Mouse (Mus musculus) heart, embryonic 12.5 days (tissue): ENCODE measurements around the gene Fam208b. TPM values are rescaled to one million over a fixed set of nuclear protein-coding genes. Genes with fewer than 3 reads are reported as not detected.

Source experiments
- ATAC-seq: fragments of 200-750 bp; cut with Nextera tagmentation; 2 replicates; pipeline ENCODE4 v1.8.0; 2017; ENCODE audit warnings: moderate TSS enrichment, moderate library complexity; ENCODE audit not compliant: insufficient number of reproducible peaks, low FRiP score
- H3K27ac ChIP-seq: fragments of 300-500 bp; sonication (generic); 2 replicates; pipeline ENCODE4 v1.5.1; 2016; ENCODE audit warnings: mild to moderate bottlenecking, moderate library complexity; ENCODE audit not compliant: poor library complexity, severe bottlenecking
- H3K27me3 ChIP-seq: fragments of 300-500 bp; sonication (generic); replicated peaks from 2 replicates; pipeline ENCODE4 v1.6.1; 2016; ENCODE audit warnings: mild to moderate bottlenecking, moderate library complexity
- H3K36me3 ChIP-seq: fragments of 300-500 bp; sonication (generic); 2 replicates; pipeline ENCODE4 v1.6.1; 2016; ENCODE audit warnings: mild to moderate bottlenecking, moderate library complexity
- H3K4me1 ChIP-seq: fragments of 300-500 bp; sonication (generic); replicated peaks from 2 replicates; pipeline ENCODE4 v1.6.1; 2016; ENCODE audit warnings: mild to moderate bottlenecking
- H3K4me2 ChIP-seq: fragments of 300-500 bp; sonication (generic); 2 replicates; pipeline ENCODE4 v1.6.1; 2016; ENCODE audit warnings: mild to moderate bottlenecking, moderate library complexity
- H3K4me3 ChIP-seq: fragments of 300-500 bp; sonication (generic); 2 replicates; pipeline ENCODE4 v1.5.1; 2016; ENCODE audit warnings: mild to moderate bottlenecking
- H3K9ac ChIP-seq: fragments of 300-500 bp; sonication (generic); 2 replicates; pipeline ENCODE4 v1.6.1; 2016; ENCODE audit warnings: mild to moderate bottlenecking, moderate library complexity
- H3K9me3 ChIP-seq: fragments of 300-500 bp; sonication (generic); replicated peaks from 2 replicates; pipeline ENCODE4 v1.6.1; 2016; ENCODE audit warnings: mild to moderate bottlenecking, moderate library complexity
- WGBS: fragments of 180-500 bp; shearing (Covaris S2); methylation state at CpG from one replicate; pipeline ENCODE4 v1.1.7; 2016; 5-methylcytosine and 5-hydroxymethylcytosine counted together
- polyA plus RNA-seq: library from polyadenylated mRNA; unstranded; fragments of >200 nt; fragmentation: Nextera tagmentation; extraction: Ambion mirVana; gene quantifications from 2 replicates; pipeline ENCODE4 v1.2.1, GENCODE M21; 2016

The Fam208b gene
- polyA plus RNA-seq, 1 experiment from 2014 or later = 15.3 TPM

- peaks cover 56% of the 10 kb centered on the region for H3K36me3 ChIP-seq
These were observed 47.8 kb downstream of the Fam208b start for GRCm38 (mm10) chr13:3563130-3563529.

GRCm38 (mm10) chr13:3547856-3548255 lies 63.1 kb downstream of the Fam208b start:
- H3K36me3 ChIP-seq = peaks cover 28% of the 10 kb centered on the region
- no peaks in the 10 kb centered on the region for H3K9me3 ChIP-seq
- no peak overlapping the region for H3K4me2 ChIP-seq
- H3K27ac ChIP-seq = no peak overlapping the region
- no peak for ATAC-seq
- 72% methylated on average over 6 of the region's 6 CpGs for WGBS
- no peak overlapping the region for H3K9ac ChIP-seq
- H3K27me3 ChIP-seq = no peaks in the 10 kb centered on the region
- peaks cover 19% of the 10 kb centered on the region for H3K4me1 ChIP-seq
- no peak overlapping the region for H3K4me3 ChIP-seq

More at GRCm38 (mm10) chr13:3563130-3563529, 47.8 kb downstream of the Fam208b start:
- Histone ChIP-seq H3K9ac (no peak overlapping the region), H3K4me1 (no peaks in the 10 kb centered on the region), H3K4me3 (no peak overlapping the region), H3K9me3 (no peaks in the 10 kb centered on the region), H3K27me3 (no peaks in the 10 kb centered on the region), H3K27ac (no peak overlapping the region), H3K4me2 (no peak overlapping the region)
- WGBS = 79% methylated on average over 1 of the region's 1 CpGs
- no peak for ATAC-seq

GRCm38 (mm10) chr13:3547410-3547809 lies 63.5 kb downstream of the Fam208b start:
- peaks cover 24% of the 10 kb centered on the region for H3K36me3 ChIP-seq
- 81% methylated on average over 3 of the region's 3 CpGs for WGBS
- H3K9ac ChIP-seq = no peak overlapping the region
- H3K4me1 ChIP-seq = peaks cover 19% of the 10 kb centered on the region
- H3K27me3 ChIP-seq = no peaks in the 10 kb centered on the region
- no peaks in the 10 kb centered on the region for H3K9me3 ChIP-seq
- H3K27ac ChIP-seq = no peak overlapping the region
- no peak overlapping the region for H3K4me3 ChIP-seq
- ATAC-seq = no peak
- H3K4me2 ChIP-seq = no peak overlapping the region

- Histone ChIP-seq H3K4me3 (no peak overlapping the region), H3K27ac (peak overlapping the region; percentile 46; the same call in 1 of the 2 replicates), H3K4me1 (peaks cover 29% of the 10 kb centered on the region), H3K4me2 (peak overlapping the region; percentile 25; the same call in 1 of the 2 replicates), H3K9ac (no peak overlapping the region), H3K36me3 (peaks cover 15% of the 10 kb centered on the region), H3K9me3 (no peaks in the 10 kb centered on the region), H3K27me3 (no peaks in the 10 kb centered on the region)
- 72% methylated on average over 5 of the region's 5 CpGs for WGBS
- no peak for ATAC-seq
These were observed 66.0 kb downstream of the Fam208b start for GRCm38 (mm10) chr13:3544925-3545324.

- no peaks in the 10 kb centered on the region for H3K9me3 ChIP-seq
- no peaks in the 10 kb centered on the region for H3K27me3 ChIP-seq
- H3K27ac ChIP-seq = no peak overlapping the region
- no peak overlapping the region for H3K4me2 ChIP-seq
- H3K4me3 ChIP-seq = no peak overlapping the region
- 92% methylated on average over 4 of the region's 4 CpGs for WGBS
- no peak overlapping the region for H3K9ac ChIP-seq
- no peak for ATAC-seq
- peaks cover 11% of the 10 kb centered on the region for H3K36me3 ChIP-seq
- peaks cover 32% of the 10 kb centered on the region for H3K4me1 ChIP-seq
These were observed 66.6 kb downstream of the Fam208b start for GRCm38 (mm10) chr13:3544077-3544874.

- Histone ChIP-seq H3K27ac (no peak overlapping the region), H3K9ac (no peak overlapping the region), H3K27me3 (no peaks in the 10 kb centered on the region), H3K4me2 (no peak overlapping the region), H3K4me1 (peaks cover 38% of the 10 kb centered on the region), H3K36me3 (0 out of 2 replicates have a peak, but pooled peaks cover 3% of the 10 kb centered on the region), H3K9me3 (no peaks in the 10 kb centered on the region), H3K4me3 (no peak overlapping the region)
- 90% methylated on average over 2 of the region's 2 CpGs for WGBS
- ATAC-seq = no peak
These were observed 69.6 kb downstream of the Fam208b start for GRCm38 (mm10) chr13:3541159-3541782.

GRCm38 (mm10) chr13:3540166-3540565 lies 70.7 kb downstream of the Fam208b start:
- no peaks in the 10 kb centered on the region for H3K36me3 ChIP-seq

GRCm38 (mm10) chr13:3538969-3539562 lies 71.8 kb downstream of the Fam208b start:
- no peaks in the 10 kb centered on the region for H3K27me3 ChIP-seq
- no peaks in the 10 kb centered on the region for H3K36me3 ChIP-seq
- WGBS = 4% methylated on average over 15 of the region's 15 CpGs
- peak overlapping the region; percentile 96 for H3K4me3 ChIP-seq
- H3K4me1 ChIP-seq = peaks cover 19% of the 10 kb centered on the region
- no peak for ATAC-seq
- peak overlapping the region; percentile 100 for H3K27ac ChIP-seq
- peak overlapping the region; percentile 98 for H3K9ac ChIP-seq
- H3K9me3 ChIP-seq = no peaks in the 10 kb centered on the region
- H3K4me2 ChIP-seq = peak overlapping the region; percentile 73

More at GRCm38 (mm10) chr13:3540166-3540565, 70.7 kb downstream of the Fam208b start:
- peak overlapping the region; percentile 73 for H3K4me2 ChIP-seq
- peaks cover 27% of the 10 kb centered on the region for H3K4me1 ChIP-seq
- peak overlapping the region; percentile 96; the same call in 1 of the 2 replicates for H3K4me3 ChIP-seq
- H3K27me3 ChIP-seq = no peaks in the 10 kb centered on the region
- H3K27ac ChIP-seq = no peak overlapping the region
- no peak overlapping the region for H3K9ac ChIP-seq
- H3K9me3 ChIP-seq = no peaks in the 10 kb centered on the region
- 54% methylated on average over 2 of the region's 2 CpGs for WGBS
- no peak for ATAC-seq

GRCm38 (mm10) chr13:3538223-3538968 lies 72.5 kb downstream of the Fam208b start:
- H3K4me2 ChIP-seq = peak overlapping the region; percentile 73
- peak overlapping the region; percentile 98 for H3K9ac ChIP-seq
- under 1% methylated on average over 59 of the region's 59 CpGs for WGBS
- H3K27me3 ChIP-seq = no peaks in the 10 kb centered on the region
- H3K9me3 ChIP-seq = no peaks in the 10 kb centered on the region
- peaks cover 19% of the 10 kb centered on the region for H3K4me1 ChIP-seq
- peak overlapping the region; percentile 96 for H3K4me3 ChIP-seq
- peak overlapping the region; percentile 100 for H3K27ac ChIP-seq
- ATAC-seq = peak; percentile 79
- H3K36me3 ChIP-seq = no peaks in the 10 kb centered on the region

- H3K36me3 ChIP-seq = no peaks in the 10 kb centered on the region
- under 1% methylated on average over 41 of the region's 47 CpGs for WGBS
These were observed 73.2 kb downstream of the Fam208b start, which contains the start of gene Gdi2 for GRCm38 (mm10) chr13:3537594-3538222. TSS of gene Gdi2 (plus strand) at chr13:3538063.

More at GRCm38 (mm10) chr13:3537594-3538222, 73.2 kb downstream of the Fam208b start, which contains the start of gene Gdi2:
- Histone ChIP-seq H3K27ac (peak within 1 kb of the TSS; percentile 100), H3K4me1 (peaks cover 19% of the 10 kb centered on the region), H3K9me3 (no peaks in the 10 kb centered on the region), H3K4me2 (peak within 1 kb of the TSS; percentile 78), H3K4me3 (peak within 1 kb of the TSS; percentile 96), H3K9ac (peak within 1 kb of the TSS; percentile 98), H3K27me3 (no peaks in the 10 kb centered on the region)
- peak; percentile 99 for ATAC-seq
